Mouse (Mus musculus): ENCODE data around the gene Olfr109.

Gene Olfr109

GRCm38 (mm10) chr17:37458616-37459015, at the start of gene Olfr109:
Olfr109 (plus strand) TSS chr17:37458916.
- ChIA-PET CTCF (no interaction called here), POLR2A (no interaction called here)

DNA sequence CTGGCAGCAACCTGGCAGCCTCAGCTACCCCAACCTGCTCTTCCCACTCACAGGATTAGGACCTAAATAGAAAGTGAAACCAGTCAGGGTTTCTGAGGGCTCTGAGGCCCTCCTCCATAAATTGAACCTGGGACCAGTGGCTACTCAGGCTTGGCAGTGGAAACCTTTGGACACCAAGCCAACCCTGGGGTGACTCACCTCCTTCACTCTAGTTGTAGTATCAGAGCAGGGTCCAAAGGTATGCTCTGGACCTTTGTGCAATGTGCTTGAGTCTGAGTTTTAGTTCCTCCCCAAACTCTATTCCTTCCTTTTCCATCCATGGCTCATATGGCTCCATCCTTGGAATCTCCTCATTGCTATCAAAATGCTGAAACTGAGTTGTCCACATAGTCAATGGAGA, 45.3 kb upstream of the Olfr109 start:
- ChIA-PET POLR2A (no interaction called here), CTCF (no interaction called here)

GRCm38 (mm10) chr17:37445180-37445579, 13.5 kb upstream of the Olfr109 start, which contains the start of gene Olfr108:
Olfr108 (plus strand) TSS chr17:37445480.
- POLR2A ChIA-PET = no interaction called here
- CTCF ChIA-PET = no interaction called here

DNA sequence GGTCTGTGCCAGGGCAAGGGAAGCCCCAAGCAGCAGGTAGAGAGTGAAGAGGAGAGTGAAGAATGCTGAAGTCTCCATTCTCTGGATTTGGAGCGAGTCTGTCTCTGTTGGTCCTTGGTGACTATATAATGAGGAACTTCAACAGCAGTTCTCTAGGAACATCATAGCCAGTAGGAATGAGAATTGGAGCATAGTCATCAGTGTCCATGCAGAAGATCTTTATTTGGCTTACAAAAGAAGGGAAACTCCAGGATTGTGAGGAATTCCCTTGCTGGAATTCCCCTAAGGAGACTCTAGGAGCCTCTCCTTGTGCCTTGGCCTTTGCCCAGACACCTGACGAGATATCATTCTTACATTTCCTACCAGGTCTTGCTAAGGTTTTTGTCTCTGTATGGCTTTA, 24.7 kb downstream of the Olfr109 start, which contains the start of gene H2-M2:
H2-M2 (minus strand) TSS at position 101 of the 400 bp plus-strand sequence.
- CTCF ChIA-PET = no interaction called here

DNA sequence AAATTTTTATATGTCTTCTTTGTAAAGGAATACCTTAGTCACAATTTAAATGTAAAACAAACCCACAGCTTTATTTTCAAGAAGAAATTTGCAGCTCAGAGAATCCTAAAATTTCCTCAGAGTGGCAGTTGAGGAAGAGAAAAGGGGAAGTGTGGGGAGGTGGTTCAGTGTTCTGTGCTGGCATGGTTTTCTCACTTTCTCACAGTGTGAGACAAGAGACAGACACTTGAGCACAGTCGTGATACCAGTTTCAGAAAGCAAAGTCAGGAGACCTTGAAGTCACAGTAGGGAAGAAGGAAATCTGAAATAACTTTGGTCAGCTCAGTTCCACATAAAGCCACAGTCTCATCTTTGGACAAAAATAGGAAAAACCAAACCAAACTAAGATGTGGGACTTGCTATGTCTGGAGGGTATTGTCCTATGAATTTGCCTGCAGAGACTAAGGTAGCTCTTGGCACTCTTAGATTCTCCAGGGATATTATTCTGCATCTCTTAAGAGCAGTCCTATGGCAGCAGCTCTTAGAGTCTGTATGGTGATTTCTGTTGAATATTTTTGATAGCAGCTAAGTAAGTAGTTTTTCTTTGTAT, 33.3 kb downstream of the Olfr109 start, which contains the start of gene Olfr110:
Olfr110 (plus strand) TSS at position 539 of the 589 bp plus-strand sequence.
- CTCF ChIA-PET = interaction anchor here in 1 of 4 experiments (0.6 kb wide), 1 partner anchor 593 kb away, joined by 3 read pairs; no protein-coding TSS in a partner anchor
- POLR2A ChIA-PET = no interaction called here

More for the DNA sequence above, 24.7 kb downstream of the Olfr109 start, which contains the start of gene H2-M2:
- POLR2A ChIA-PET = interaction anchor here in 1 of 4 experiments (0.6 kb wide), 1 partner anchor 66 kb away, joined by 5 read pairs; no protein-coding TSS in a partner anchor

DNA sequence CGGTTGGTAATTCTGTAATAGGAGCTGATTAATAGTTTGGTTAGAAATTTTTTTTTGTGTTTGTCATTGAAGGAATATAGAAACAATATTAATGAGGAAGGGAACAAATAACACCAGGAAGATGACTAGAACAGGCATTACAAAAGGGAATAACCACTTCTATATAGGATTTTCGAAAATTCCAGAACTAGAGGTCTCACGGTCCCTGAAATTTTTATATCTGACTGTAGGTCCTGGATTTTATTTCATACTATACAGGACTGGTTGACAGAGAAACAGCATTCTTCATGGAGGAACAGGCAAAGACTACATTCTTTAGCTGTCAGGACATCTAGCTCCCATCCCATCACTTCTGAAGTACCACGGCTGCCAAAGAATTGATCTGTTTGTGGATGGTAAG, 49.0 kb downstream of the Olfr109 start, which contains the start of gene Olfr111:
Olfr111 (plus strand) TSS at position 301 of the 400 bp plus-strand sequence.
- POLR2A ChIA-PET = no interaction called here
- CTCF ChIA-PET = no interaction called here

All from embryonic stem cell, embryonic (primary cell).